Mouse (Mus musculus) lung, postnatal 4 days (tissue): ENCODE results near the gene Hba-a1.
"Not testable (repeated sequence)": the region's sequence is repeated elsewhere in the genome, so short reads cannot be mapped to it uniquely, and the experiment has no call there.

Experiments used
- DNase-seq, 2 experiments: peaks; one replicate each; pipeline ENCODE4 v3.0.0; 2021

The Hba-a1 gene

DNA sequence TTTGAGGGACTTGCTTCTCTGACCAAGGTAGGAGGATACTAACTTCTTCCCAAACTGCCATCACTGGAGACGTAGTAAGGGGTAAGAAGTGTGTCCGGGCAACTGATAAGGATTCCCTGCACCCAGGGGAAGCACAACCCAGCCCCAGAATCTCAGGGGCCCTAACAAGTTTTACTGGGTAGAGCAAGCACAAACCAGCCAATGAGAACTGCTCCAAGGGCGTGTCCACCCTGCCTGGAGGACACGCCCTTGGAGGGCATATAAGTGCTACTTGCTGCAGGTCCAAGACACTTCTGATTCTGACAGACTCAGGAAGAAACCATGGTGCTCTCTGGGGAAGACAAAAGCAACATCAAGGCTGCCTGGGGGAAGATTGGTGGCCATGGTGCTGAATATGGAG, 12.9 kb downstream of the Hba-a1 start, which contains the start of gene Hba-a2:
Gene Hba-a2, plus strand, starts transcription at position 287 of the 400 bp plus-strand sequence.
- not testable (repeated sequence) for DNase-seq

DNA sequence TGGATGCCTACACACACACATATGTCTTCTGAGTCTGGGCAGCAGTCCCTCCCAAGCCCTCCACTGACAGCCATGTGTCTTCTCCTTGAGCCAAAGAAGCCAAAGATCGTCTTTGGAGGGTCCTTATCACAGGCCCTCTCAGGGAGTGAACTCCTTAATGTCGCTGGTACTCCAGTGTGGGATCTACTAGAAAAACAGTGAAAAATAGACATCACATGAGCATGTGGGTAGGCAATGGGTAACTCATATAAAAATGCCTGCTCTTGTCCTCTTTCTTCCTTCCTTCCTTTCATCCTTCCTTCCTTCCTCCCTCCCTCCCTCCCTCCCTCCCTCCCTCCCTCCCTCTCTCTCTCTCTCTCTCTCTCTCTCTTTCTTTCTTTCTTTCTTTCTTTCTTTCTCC, 14.1 kb downstream of the Hba-a1 start:
- DNase-seq: not testable (repeated sequence)

DNA sequence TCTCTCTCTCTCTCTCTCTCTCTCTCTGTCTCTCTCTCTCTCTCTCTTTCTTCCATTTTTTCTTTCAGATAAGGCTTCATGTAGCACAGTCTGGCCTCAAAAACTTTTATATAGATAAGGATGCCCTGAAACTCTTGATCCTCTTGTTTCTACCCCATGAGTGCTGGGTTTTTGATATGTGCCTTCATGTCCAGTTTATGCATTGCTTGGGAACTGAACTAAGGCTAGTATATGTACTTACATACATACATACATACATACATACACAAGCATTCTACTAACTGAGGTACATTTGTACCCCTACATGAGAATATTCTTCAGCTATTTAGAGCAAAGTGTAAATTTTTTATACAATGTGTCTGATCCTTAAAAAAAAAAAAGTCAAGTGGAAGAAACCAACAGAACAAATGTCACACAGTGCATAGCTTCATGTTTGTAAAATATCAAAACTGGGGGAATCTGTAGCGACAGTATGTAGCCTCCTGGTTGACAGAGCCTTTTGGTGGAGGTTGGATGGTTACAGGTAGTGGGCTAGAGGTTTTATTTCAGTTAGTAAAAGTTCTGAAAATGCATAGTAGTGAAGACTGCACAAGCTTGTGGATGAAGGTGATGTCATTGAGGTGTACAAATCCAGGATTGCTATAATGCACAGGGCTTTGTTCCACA, 14.7 kb downstream of the Hba-a1 start:
- no peak for DNase-seq

DNA sequence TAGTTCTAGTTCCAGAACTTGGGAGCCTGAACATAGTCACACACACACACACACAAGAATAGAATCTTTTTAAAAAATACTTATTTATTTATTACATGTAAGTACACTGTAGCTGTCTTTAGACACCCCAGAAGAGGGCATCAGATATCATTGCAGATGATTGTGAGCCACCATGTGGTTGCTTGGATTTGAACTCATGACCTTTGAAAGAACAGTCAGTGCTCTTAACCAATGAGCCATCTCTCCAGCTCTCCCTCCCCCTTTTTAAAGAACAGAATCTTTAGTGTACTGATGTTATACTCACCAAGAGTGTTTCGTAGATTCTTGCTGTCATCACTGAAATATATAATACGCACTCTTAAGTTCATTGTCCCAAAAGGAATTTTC, 15.2 kb downstream of the Hba-a1 start:
- no peak for DNase-seq

DNA sequence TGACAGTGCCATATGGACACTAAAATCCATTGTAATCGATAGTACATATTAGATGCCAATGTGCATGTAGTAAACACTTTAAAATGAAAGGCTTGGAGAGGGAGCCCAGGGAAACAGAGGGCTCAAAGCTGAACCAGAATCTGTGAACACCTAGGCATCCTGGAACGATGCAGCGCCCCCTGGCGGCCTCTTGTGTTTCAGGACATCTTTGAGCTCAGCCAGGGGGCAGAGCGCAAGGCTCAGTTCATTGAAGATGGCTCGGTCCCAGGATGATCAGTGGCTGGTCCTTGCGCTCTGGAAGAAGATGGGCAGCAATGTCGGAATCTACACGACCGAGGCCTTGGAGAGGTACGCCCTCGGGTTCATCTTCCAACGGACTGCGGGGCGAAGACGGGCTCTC, 16.6 kb downstream of the Hba-a1 start, which contains the start of gene Hbq1a:
Gene Hbq1a, plus strand, starts transcription at position 205 of the 400 bp plus-strand sequence.
- DNase-seq: peak; percentile 41 to 66

DNA sequence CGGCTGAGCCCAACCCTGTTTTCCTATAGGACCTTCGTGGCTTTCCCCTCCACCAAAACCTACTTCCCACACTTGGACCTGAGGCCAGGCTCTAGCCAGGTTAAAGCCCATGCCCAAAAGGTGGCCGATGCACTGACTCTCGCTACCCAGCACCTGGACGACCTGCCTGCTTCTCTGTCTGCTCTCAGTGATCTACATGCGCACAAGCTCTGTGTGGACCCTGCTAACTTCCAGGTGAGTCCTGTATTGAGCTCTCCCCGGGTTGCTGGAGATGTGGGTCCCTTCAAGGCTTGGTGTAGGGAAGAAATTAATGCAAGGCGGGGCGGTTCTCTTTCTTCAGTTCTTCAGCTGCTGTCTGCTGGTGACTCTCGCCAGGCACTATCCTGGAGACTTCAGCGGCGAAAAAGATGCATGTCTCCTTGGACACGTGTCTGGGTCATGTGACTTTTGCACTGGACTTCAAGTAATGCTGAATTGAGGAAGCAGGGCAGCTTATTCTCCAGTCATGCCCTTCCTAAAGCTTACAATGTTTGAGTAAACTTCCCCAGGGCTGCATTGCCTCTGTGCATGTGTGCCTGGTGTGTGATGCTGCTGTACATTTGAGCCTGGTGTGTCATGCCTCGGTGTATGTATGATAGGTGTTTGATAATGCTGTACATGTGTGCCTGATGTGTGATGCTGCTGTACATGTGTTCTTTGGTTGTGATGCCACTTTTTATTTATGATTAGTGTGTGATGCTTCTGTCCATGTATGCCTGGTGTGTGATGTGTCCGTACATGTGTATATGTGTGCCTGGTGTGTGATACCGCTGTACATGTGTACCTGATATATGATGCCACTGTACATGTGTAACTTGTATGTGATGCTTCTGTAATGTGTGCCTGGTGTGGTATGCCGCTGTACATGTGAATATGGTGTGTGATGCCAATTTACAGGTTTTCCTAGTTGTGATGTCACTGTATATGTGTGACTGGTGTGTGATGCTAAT, 17.3 kb downstream of the Hba-a1 start:
- no peak for DNase-seq

DNA sequence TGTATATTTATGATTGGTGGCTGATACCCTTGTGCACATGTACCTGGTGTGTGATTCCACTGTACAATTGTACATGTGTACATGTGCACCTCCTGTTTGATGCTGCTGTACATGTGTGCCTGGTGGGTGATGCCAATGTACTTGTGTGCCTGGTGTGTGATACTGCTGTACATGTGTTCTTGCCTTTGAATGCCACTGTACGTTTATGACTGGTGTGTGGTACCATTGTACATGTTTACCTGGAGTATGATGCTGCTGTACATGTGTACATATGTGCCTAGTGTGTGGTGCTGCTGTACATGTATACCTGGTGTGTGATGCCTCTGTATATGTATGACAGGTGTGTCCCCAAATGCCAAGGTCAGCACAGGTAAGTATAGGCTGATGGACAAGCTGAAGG, 18.2 kb downstream of the Hba-a1 start:
- no peak for DNase-seq

DNA sequence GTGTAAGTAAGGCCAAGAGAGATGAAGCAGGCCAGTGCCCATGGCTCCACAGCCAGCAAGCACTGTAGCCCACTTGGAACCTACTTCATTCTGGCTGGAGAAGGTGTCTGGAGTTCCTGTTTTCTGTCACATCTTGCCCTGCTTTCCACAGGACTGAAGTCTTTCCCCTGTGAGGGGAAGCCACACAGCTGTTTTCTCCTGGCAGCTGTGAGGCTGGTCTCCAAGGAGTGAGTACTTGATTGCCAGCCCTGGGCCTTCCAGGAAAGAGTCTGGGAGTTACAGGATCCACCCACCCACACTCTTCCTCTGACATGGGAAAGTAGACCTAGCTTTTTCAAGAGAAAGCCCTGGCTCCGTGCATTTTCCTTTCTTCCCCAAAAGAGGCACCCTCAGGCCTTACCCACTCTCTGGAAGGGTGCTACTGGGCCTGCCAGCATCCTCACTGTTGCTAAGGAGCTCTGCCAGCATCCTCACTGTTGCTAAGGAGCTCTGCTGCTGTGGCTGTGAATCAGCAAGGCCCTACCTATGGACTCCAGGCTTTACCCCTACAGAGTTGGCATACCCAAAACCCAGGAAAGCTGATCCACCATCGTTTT, 19.6 kb downstream of the Hba-a1 start:
- peak; percentile 11 to 69 for DNase-seq

DNA sequence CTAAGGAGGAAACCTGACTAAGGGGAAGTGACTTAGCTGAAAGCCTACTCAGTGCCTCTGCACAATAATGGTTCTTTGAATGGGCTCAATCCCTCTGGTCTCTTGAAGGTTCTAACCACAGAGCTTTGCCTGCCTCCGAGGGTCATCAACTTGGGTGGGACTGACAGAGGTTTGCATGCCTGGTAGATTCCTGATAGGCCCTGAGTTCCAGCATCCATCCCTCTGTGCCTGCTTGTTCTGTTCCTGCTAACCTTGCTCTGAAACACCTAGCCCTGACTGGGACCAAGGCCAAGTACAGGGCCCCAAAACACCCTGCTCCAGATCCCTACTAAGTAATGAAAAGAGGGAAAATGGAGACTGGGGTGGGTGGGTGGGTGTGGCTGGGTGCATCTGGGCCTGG, 20.1 kb downstream of the Hba-a1 start:
- DNase-seq: no peak

DNA sequence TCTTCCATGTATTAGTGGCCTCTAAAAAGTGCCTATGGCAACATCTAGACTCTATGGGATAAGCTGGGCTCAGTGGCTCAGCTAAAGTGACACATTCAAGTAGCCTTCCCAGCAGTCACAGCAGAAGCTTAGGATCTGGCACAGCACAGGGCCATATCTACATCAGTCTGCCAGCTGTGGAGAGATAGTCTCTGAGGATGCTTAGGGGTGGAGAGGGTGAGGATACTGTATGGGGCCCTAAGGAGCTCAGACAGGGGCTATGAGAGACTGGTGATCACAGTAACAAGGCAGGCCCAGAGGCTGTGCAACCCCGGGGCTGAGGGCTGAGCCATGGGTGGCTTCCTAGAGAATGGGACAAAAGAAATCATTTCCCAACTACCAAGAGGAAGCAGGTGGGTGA, 23.7 kb downstream of the Hba-a1 start:
- no peak for DNase-seq

DNA sequence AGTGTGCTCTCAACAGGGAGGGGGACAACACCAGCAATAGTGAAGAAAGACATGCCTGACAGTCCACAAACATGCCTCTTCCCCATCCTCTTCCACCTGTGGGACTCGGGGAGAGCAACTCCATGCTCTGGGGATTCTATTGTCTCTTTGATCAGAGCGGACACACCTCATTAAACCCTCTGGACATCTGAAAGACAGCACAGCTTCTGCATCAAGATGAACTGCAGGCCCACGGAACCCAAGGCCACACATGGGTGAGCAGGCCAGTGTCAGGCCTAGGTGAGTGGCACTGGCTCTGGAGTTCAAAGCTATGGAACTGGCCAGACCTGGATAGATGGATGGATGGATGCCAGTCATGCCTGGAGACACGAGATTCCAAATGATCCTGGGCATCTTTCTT, 26.1 kb downstream of the Hba-a1 start:
- no peak for DNase-seq

DNA sequence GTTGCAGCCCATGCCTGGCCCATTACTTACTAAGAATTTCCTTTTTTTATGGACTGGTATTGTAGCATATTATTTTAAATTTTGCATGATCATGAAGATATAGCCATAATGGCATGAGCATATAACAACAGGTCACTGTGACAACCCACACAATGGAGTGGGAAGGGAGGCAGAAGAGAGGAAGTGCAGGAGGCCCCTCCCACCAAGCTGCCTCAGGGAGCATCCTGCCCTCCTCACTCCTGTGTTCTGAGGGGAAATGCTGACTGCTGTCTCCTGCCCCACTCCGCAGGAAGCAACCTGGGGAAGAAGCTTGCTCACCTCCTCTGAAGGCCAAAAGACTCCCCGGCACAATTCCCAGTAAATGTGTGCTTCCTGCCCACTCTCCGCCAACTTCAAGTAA, 26.6 kb downstream of the Hba-a1 start:
- DNase-seq: no peak

DNA sequence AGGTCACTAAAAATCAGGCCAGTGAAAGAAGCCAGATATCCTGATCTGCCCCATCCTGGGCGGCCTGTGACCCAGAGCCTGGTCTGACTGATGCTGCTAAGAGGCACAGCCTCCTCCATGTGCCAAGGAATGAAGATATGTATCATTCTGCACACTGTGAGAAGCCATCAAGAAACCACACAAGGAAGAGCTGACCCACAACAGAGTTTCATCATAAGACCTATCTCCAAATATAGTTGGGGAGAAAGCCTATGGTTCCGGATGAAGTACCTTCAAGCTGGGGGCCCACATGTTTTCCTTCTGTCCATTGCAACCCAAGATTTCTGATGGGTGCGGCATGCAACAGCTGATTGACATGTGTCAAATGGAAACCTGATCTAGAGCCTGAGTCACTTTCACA, 32.7 kb downstream of the Hba-a1 start:
- no peak for DNase-seq

DNA sequence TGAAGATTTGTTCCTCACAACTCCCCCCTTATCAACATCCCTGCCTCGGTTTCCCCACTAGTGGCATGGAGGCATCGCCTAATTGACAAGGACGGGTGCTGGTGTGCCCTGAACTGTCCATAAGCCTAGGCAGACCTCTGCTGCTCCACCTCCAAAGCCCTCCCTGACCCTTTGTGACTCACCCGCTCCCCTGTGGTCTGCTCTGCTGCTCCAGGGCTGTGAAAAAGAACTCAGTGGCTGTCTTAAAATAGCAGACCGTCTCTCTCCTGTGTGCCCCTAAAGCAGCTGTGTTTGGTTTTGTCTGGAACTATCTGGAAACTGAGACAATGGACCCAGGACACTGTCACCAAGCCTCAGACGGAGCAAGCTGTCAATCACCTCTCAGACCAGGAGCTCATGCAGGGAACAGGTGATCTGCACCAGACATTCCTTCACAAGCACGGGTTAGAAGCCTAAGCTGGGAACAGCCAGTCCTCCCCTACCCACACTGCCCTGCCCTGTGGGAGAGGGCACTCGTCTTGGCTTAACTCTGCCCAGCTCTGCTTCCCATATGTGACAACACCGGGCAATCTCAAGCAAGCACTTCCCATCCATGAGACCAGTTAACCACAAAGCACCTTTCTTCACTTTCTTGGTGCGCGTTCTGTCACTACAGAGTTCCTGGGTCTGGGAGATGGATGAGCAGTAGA, 37.3 kb downstream of the Hba-a1 start:
- DNase-seq: no peak

DNA sequence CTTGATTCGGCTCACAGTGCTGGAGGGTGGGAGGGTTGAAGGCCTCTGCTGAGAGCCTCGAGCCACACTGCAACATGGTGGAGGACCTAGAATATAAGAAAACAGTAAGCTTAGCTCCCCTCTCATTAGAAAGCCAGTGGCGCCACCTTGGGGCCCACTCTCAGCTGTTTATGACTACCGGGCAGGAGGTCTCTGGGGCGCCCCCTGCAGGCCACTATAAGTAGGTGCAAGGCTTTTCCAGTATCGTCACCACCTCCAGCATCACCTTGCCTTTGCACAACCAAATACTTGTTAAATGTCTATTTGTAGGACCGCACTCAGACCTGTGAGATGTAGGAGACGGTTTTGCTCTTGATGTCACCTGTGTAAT, 37.9 kb downstream of the Hba-a1 start:
- peak; percentile 69 to 73 for DNase-seq

DNA sequence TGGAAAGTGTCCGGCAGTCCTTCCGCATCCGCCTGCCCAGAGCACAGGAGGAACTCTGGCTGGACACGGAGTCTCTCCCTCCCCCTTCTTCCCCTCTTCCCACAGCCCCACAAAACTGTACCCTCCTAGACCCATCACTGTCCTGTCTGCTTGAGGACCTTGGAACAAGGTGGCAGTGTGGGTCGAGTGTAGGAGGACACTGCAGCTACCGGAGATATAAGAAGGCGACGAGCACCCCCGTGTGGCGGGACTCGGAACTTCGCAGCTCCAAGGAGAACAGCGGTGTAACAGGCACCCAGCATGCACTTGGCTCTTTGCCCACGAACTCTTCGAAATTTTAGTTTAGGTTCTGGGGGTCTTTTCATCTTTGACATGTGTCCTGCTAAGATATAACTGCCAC, 41.3 kb downstream of the Hba-a1 start:
- peak; percentile 83 to 87 for DNase-seq

DNA sequence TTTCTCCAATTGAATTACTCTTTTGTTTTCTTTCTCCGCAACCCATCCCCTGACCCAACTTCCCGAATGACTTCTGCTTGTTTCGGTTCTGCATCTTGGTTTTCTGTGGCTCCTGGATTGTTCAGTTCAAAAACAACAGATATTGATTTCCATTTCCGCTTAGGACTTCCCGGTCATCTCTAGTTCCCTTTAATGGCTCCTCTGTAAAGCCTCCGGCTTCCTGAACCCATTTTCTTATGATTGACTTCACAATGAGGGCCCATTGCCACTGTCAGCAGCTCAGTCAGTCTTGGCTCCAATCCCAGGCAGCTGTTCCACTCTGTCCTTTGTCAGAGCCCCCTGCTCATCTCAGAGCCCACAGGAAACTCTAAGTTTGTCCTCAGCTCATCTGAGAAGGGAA, 47.8 kb downstream of the Hba-a1 start:
- peak; percentile 55 to 67 for DNase-seq

DNA sequence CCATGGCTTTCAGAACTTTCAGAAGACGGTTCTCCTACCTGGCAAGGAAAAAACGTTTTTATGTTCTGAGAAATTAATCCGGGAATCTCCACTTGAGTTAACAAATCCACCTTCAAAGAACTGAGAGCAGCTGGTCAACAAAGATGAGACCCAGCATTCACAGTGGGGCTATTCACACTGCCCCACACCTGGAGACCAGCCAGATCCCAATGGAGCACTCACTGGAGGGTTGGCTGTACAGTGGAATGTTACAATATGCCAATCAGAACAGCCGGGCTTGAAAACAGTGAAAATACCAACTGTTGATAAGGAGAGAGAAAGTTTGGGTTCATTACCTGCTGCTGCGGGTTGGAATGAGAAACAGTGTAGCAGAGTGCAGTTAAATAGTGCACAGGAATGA, 48.5 kb downstream of the Hba-a1 start:
- no peak for DNase-seq

DNA sequence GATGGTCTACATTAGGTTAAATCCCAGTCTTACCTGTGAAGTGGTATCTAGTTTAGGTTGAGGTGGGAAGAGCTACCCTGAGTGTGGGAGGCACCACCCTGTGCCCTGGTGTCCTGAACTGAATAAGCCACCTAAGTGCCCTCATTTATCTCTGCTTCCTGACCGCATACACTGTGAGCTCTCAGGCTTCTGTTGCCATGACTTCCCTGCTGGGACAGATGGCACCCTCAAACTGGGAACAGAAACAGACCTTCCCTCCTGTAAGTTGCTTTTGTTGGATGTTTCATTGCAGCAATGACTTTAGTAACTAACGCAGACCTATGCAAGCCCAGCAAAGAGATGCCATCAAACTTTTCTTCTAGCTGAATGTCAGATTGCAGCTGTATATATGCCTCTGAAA, 49.9 kb downstream of the Hba-a1 start:
- DNase-seq: no peak
